Mouse (Mus musculus) midbrain, embryonic 14.5 days (tissue): ENCODE measurements around the gene Macrod2. TPM values are rescaled to one million over a fixed set of nuclear protein-coding genes. Genes with fewer than 3 reads are reported as not detected.

Experiments used
- ATAC-seq: fragments of 200-750 bp; cut with Nextera tagmentation; 2 replicates; pipeline ENCODE4 v1.8.0; 2017; ENCODE audit warnings: moderate number of reproducible peaks, moderate library complexity; ENCODE audit not compliant: low FRiP score, low TSS enrichment
- DNase-seq: peaks from one replicate; pipeline ENCODE4 v3.0.0-alpha.2; 2015
- H3K27ac ChIP-seq: fragments of 300-500 bp; sonication (generic); replicated peaks from 2 replicates; pipeline ENCODE4 v1.5.1; 2014; ENCODE audit warnings: mild to moderate bottlenecking, low read depth, low read length, moderate library complexity
- H3K27me3 ChIP-seq: fragments of 300-500 bp; sonication (generic); 2 replicates; pipeline ENCODE4 v1.6.1; 2014; ENCODE audit warnings: low read length, control low read depth, mixed read lengths; ENCODE audit not compliant: control insufficient read depth, insufficient read depth
- H3K36me3 ChIP-seq: fragments of 300-500 bp; sonication (generic); 2 replicates; pipeline ENCODE4 v1.6.1; 2014; ENCODE audit warnings: low read length, control low read depth; ENCODE audit not compliant: control insufficient read depth, insufficient read depth
- H3K4me1 ChIP-seq: fragments of 300-500 bp; sonication (generic); 2 replicates; pipeline ENCODE4 v1.6.1; 2014; ENCODE audit warnings: mild to moderate bottlenecking, antibody characterized with exemption, low read length, control low read depth; ENCODE audit not compliant: control insufficient read depth, insufficient read depth
- H3K4me2 ChIP-seq: fragments of 300-500 bp; sonication (generic); 2 replicates; pipeline ENCODE4 v1.6.1; 2014; ENCODE audit warnings: mild to moderate bottlenecking, low read length, moderate library complexity
- H3K4me3 ChIP-seq: fragments of 300-500 bp; sonication (generic); replicated peaks from 2 replicates; pipeline ENCODE4 v1.5.1; 2014; ENCODE audit warnings: low read depth, low read length
- H3K9ac ChIP-seq: fragments of 300-500 bp; sonication (generic); replicated peaks from 2 replicates; pipeline ENCODE4 v1.6.1; 2014; ENCODE audit warnings: mild to moderate bottlenecking, low read length, moderate library complexity
- H3K9me3 ChIP-seq: fragments of 300-500 bp; sonication (generic); 2 replicates; pipeline ENCODE4 v1.6.1; 2016; ENCODE audit warnings: low read length, control low read depth, mixed read lengths; ENCODE audit not compliant: control insufficient read depth
- WGBS: fragments of 180-500 bp; shearing (Covaris S2); extraction: QIAGEN DNeasy Blood & Tissue Kit; methylation state at CpG from one replicate; pipeline ENCODE4 v1.1.7; 2014; 5-methylcytosine and 5-hydroxymethylcytosine counted together
- polyA plus RNA-seq: library from polyadenylated mRNA; unstranded; fragments of >200 nt; fragmentation: Nextera tagmentation; extraction: Ambion mirVana; gene quantifications from 2 replicates; pipeline ENCODE4 v1.2.1, GENCODE M21; 2014

The Macrod2 gene
- polyA plus RNA-seq, 1 experiment from 2014 or later: 61.4 TPM

GRCm38 (mm10) chr2:141700759-141701452 is 1305.8 kb downstream of the Macrod2 start:
- ATAC-seq: no peak

DNA sequence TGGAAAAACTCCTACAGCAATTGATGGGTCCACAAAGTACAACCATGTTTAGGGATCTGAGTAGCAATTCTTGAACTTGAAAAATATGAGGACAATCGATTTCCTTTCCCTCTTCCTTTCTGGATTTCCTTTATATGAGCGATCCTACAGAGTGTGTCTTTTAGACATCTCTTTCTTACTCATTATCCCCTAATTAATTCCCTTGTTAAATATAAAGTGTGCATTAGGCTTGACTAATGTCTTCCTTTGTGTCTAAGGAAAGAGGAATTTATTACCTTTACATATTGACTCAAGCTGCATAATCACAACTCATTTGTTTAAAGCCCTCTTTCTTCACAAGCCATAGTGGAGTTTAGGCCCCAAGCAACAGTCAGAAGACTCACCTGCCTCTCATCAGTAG is 1316.7 kb downstream of the Macrod2 start:
- H3K36me3 ChIP-seq: no peaks in the 10 kb centered on the region
- H3K27me3 ChIP-seq: no peaks in the 10 kb centered on the region
- 79% methylated on average over 2 of the region's 2 CpGs for WGBS
- H3K4me2 ChIP-seq: no peak overlapping the region
- H3K4me3 ChIP-seq: no peak overlapping the region
- no peaks in the 10 kb centered on the region for H3K4me1 ChIP-seq
- DNase-seq (no peak), ATAC-seq (no peak)
- no peaks in the 10 kb centered on the region for H3K9me3 ChIP-seq
- no peak overlapping the region for H3K27ac ChIP-seq
- no peak overlapping the region for H3K9ac ChIP-seq

More at GRCm38 (mm10) chr2:141700759-141701452, 1305.8 kb downstream of the Macrod2 start:
- H3K9me3 ChIP-seq: no peaks in the 10 kb centered on the region
- no peaks in the 10 kb centered on the region for H3K36me3 ChIP-seq
- H3K9ac ChIP-seq: no peak overlapping the region
- peak; percentile 32 for DNase-seq
- no peak overlapping the region for H3K4me3 ChIP-seq
- no peak overlapping the region for H3K4me2 ChIP-seq
- no peak overlapping the region for H3K27ac ChIP-seq
- H3K27me3 ChIP-seq: no peaks in the 10 kb centered on the region
- WGBS: 66% methylated on average over 7 of the region's 7 CpGs
- no peaks in the 10 kb centered on the region for H3K4me1 ChIP-seq

GRCm38 (mm10) chr2:141712265-141712664 is 1317.2 kb downstream of the Macrod2 start:
- 74% methylated on average over 4 of the region's 4 CpGs for WGBS
- DNase-seq (peak; percentile 8), ATAC-seq (no peak)
- Histone ChIP-seq H3K4me2 (no peak overlapping the region), H3K9me3 (no peaks in the 10 kb centered on the region), H3K4me3 (no peak overlapping the region), H3K36me3 (no peaks in the 10 kb centered on the region), H3K9ac (no peak overlapping the region), H3K4me1 (no peaks in the 10 kb centered on the region), H3K27me3 (no peaks in the 10 kb centered on the region), H3K27ac (no peak overlapping the region)

- no peaks in the 10 kb centered on the region for H3K9me3 ChIP-seq
- H3K27me3 ChIP-seq: no peaks in the 10 kb centered on the region
- H3K4me1 ChIP-seq: no peaks in the 10 kb centered on the region
- no peak overlapping the region for H3K9ac ChIP-seq
- no peak overlapping the region for H3K27ac ChIP-seq
- DNase-seq (no peak), ATAC-seq (no peak)
- no peak overlapping the region for H3K4me3 ChIP-seq
- 89% methylated on average over 3 of the region's 3 CpGs for WGBS
- H3K4me2 ChIP-seq: no peak overlapping the region
- H3K36me3 ChIP-seq: no peaks in the 10 kb centered on the region
Measured at GRCm38 (mm10) chr2:141715061-141715460, 1320.0 kb downstream of the Macrod2 start.

DNA sequence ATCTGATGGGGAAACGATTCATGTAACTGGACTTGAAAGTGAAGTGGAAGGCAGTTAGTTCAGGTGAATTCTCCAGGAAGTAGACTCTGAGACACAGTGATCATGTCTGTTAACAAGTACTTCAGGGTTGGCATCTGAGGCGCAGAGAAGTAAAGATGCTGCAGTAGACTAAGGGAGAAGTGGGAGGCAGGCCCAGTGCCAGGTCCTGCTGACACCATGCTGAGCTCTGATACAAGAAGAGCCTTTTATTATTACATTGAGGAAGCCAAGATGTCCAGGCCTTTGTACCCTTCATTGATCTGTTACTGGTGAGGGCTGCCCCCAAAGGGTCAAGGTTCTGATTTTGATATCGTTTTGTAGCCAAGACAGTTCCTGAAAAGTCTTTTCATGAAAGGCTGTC is 1327.4 kb downstream of the Macrod2 start:
- H3K9ac ChIP-seq: no peak overlapping the region

GRCm38 (mm10) chr2:141728998-141729397 is 1333.9 kb downstream of the Macrod2 start:
- H3K4me1 ChIP-seq: no peaks in the 10 kb centered on the region
- no peaks in the 10 kb centered on the region for H3K9me3 ChIP-seq
- H3K9ac ChIP-seq: no peak overlapping the region
- DNase-seq (no peak), ATAC-seq (no peak)
- no peak overlapping the region for H3K4me3 ChIP-seq
- no peak overlapping the region for H3K4me2 ChIP-seq
- H3K36me3 ChIP-seq: no peaks in the 10 kb centered on the region
- H3K27me3 ChIP-seq: no peaks in the 10 kb centered on the region
- WGBS: 61% methylated on average over 4 of the region's 4 CpGs
- H3K27ac ChIP-seq: no peak overlapping the region

More for the DNA sequence above, 1327.4 kb downstream of the Macrod2 start:
- DNase-seq (no peak), ATAC-seq (no peak)
- 90% methylated on average over 3 of the region's 3 CpGs for WGBS
- Histone ChIP-seq H3K4me3 (no peak overlapping the region), H3K36me3 (no peaks in the 10 kb centered on the region), H3K4me1 (no peaks in the 10 kb centered on the region), H3K9me3 (no peaks in the 10 kb centered on the region), H3K4me2 (no peak overlapping the region), H3K27me3 (no peaks in the 10 kb centered on the region), H3K27ac (no peak overlapping the region)

- Histone ChIP-seq H3K4me3 (no peak overlapping the region), H3K27ac (no peak overlapping the region), H3K4me1 (no peaks in the 10 kb centered on the region), H3K27me3 (no peaks in the 10 kb centered on the region), H3K9ac (no peak overlapping the region), H3K4me2 (no peak overlapping the region), H3K9me3 (no peaks in the 10 kb centered on the region), H3K36me3 (no peaks in the 10 kb centered on the region)
- DNase-seq (no peak), ATAC-seq (no peak)
- 93% methylated on average over 5 of the region's 5 CpGs for WGBS
Measured at GRCm38 (mm10) chr2:141736685-141737456, 1341.8 kb downstream of the Macrod2 start.

GRCm38 (mm10) chr2:141738702-141739101 is 1343.6 kb downstream of the Macrod2 start:
- WGBS: 64% methylated on average over 1 of the region's 1 CpGs
- Histone ChIP-seq H3K27ac (no peak overlapping the region), H3K36me3 (no peaks in the 10 kb centered on the region), H3K9ac (no peak overlapping the region), H3K27me3 (no peaks in the 10 kb centered on the region), H3K9me3 (no peaks in the 10 kb centered on the region), H3K4me1 (no peaks in the 10 kb centered on the region), H3K4me2 (no peak overlapping the region), H3K4me3 (no peak overlapping the region)
- no peak for ATAC-seq
- DNase-seq: no peak

- Histone ChIP-seq H3K4me1 (no peaks in the 10 kb centered on the region), H3K27me3 (no peaks in the 10 kb centered on the region), H3K4me3 (no peak overlapping the region), H3K9me3 (no peaks in the 10 kb centered on the region), H3K9ac (no peak overlapping the region), H3K27ac (no peak overlapping the region), H3K36me3 (no peaks in the 10 kb centered on the region), H3K4me2 (no peak overlapping the region)
- no peak; the same call in 1 of the 2 replicates for ATAC-seq
- WGBS: 45% methylated on average over 5 of the region's 5 CpGs
- no peak for DNase-seq
Measured at GRCm38 (mm10) chr2:141740318-141740717, 1345.2 kb downstream of the Macrod2 start.
